Mouse (Mus musculus) cerebellum, adult 2 months (tissue): ENCODE measurements around the gene Nme3. TPM values are rescaled to one million over a fixed set of nuclear protein-coding genes. Genes with fewer than 3 reads are reported as not detected.
A peak's percentile ranks its signal among the peaks of the same experiment; 100 is the strongest.

ENCODE experiments used
- DNase-seq, 2 experiments: peaks; one replicate each; pipeline ENCODE4 v3.0.0; 2021
- H3K27ac ChIP-seq: fragments of 200-500 bp; 2 replicates; pipeline ENCODE4 v1.5.1; 2012; ENCODE audit warnings: low read length, control low read depth, inconsistent platforms; ENCODE audit not compliant: insufficient read depth
- H3K27me3 ChIP-seq: fragments of 200-500 bp; 2 replicates; pipeline ENCODE4 v1.6.1; 2012; ENCODE audit warnings: inconsistent platforms, mild to moderate bottlenecking, low read length, moderate library complexity; ENCODE audit not compliant: control insufficient read depth, insufficient read depth
- H3K4me1 ChIP-seq: fragments of 200-500 bp; 2 replicates; pipeline ENCODE4 v1.6.1; 2011; ENCODE audit warnings: low read length; ENCODE audit not compliant: control insufficient read depth, insufficient read depth
- H3K4me3 ChIP-seq: fragments of 200-500 bp; replicated peaks from 2 replicates; pipeline ENCODE3; 2011; ENCODE audit warnings: mild to moderate bottlenecking, low read depth, low read length, control low read depth; ENCODE audit not compliant: insufficient read depth
- CTCF ChIP-seq: fragments of 200-500 bp; IDR thresholded peaks from 2 replicates; pipeline ENCODE4 v1.5.1; 2011; ENCODE audit warnings: low read depth, mild to moderate bottlenecking, control low read depth, low read length, moderate library complexity, borderline replicate concordance; ENCODE audit not compliant: insufficient read depth
- POLR2A ChIP-seq: fragments of 200-500 bp; IDR thresholded peaks from 2 replicates; pipeline ENCODE4 v1.6.1; 2011; ENCODE audit warnings: low read length, control low read depth, borderline replicate concordance; ENCODE audit not compliant: insufficient read depth
- WGBS: fragments of 180-500 bp; shearing (Covaris S2); methylation state at CpG from one replicate; pipeline ENCODE4 v1.1.7; 2018; 5-methylcytosine and 5-hydroxymethylcytosine counted together
- polyA plus RNA-seq: library from polyadenylated mRNA; depleted of rRNA; stranded (reverse); fragments of >200 nt; gene quantifications from 2 replicates; pipeline ENCODE4 v1.2.3, GENCODE M21; 2012; rRNA removed

Gene Nme3
- 99.0 and 109 TPM in 2 replicates for polyA plus RNA-seq

- Histone ChIP-seq H3K4me3 (peak within 1 kb of the TSS; percentile 87), H3K4me1 (peaks cover 47% of the 10 kb centered on the region), H3K27me3 (no peaks in the 10 kb centered on the region), H3K27ac (peak within 1 kb of the TSS; percentile 61)
- WGBS: under 1% methylated on average over 50 of the region's 50 CpGs
- peak; percentile 79 to 81 for DNase-seq
- TF ChIP-seq POLR2A (peak; percentile 42; the same call in 1 of the 2 replicates), CTCF (peak; percentile 25; the same call in 1 of the 2 replicates)
These were observed at the start of gene Nme3 for GRCm38 (mm10) chr17:24896241-24896992. TSS of gene Nme3 (plus strand) at chr17:24896500.

DNA sequence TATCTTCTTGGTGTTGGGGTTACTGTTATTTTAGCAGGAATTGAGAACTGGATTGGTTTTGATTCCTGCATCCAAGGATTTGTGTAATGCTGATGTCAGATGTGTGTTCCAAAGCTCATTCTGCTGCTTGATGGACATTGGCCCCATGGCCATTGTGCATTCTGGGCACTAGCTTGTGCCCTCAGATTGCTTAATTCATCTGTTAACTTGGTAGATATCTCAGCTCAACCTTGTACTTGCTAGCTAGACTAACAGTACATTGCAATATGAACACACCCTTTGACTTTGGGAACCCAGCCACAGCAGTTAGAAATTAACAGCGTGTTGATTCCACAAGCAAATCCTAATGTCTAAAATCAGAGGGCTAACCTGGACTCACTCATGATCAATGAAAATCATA, 48.9 kb upstream of the Nme3 start:
- Histone ChIP-seq H3K4me3 (no peak overlapping the region), H3K27me3 (no peaks in the 10 kb centered on the region), H3K27ac (no peak overlapping the region), H3K4me1 (no peaks in the 10 kb centered on the region)
- WGBS: 91% methylated on average over 1 of the region's 1 CpGs
- TF ChIP-seq POLR2A (no peak), CTCF (no peak)
- DNase-seq: no peak

DNA sequence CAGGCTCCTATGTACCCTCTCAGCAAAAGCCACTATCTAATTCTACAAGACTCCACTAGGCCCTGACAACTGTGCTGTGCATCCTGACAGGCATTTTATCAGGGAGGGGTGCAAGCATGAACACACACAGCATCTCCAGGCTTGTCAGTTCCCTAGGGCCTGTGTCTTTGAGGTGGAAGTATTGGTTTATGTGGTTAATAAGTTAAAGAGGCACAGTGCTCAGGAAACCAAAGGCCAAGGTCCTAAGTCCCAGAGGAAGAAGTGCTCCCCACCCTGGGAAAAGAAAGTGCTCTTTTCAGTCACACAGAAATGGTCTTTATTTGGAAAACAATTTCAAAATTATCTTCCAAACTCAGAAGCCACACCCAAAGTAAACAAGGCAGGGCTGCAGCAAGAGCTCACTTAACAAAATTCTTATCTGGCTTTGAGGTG, 47.7 kb upstream of the Nme3 start:
- no peaks in the 10 kb centered on the region for H3K27me3 ChIP-seq
- H3K4me1 ChIP-seq: no peaks in the 10 kb centered on the region
- no peak overlapping the region for H3K27ac ChIP-seq
- DNase-seq: no peak
- TF ChIP-seq CTCF: no peak
- no peak for TF ChIP-seq POLR2A
- no peak overlapping the region for H3K4me3 ChIP-seq

DNA sequence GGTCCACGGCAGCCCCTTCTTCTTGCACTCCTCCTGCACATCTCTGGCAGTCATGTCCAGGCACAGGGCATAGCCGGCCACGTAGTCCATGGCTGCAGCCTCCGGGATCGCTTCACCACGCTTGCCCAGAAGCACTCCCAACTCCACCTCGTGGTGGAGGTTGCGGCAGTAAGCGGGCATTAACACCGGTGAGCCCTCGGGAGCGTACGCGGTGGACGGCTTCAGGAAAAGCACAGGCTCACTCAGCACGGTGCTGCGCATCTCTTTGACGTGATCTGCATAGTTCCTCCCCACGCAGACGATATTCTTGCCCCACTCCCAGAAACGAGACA, 46.6 kb upstream of the Nme3 start:
- Histone ChIP-seq H3K4me1 (no peaks in the 10 kb centered on the region), H3K27ac (peak overlapping the region; percentile 92), H3K4me3 (peak overlapping the region; percentile 69), H3K27me3 (no peaks in the 10 kb centered on the region)
- under 1% methylated on average over 21 of the region's 21 CpGs for WGBS
- DNase-seq: no peak
- TF ChIP-seq CTCF (peak; percentile 23; the same call in 1 of the 2 replicates), POLR2A (no peak)

GRCm38 (mm10) chr17:24850065-24850772, 46.1 kb upstream of the Nme3 start, which contains the start of gene Fahd1:
TSS of gene Fahd1 (minus strand) at chr17:24850364.
- peak within 1 kb of the TSS; percentile 69 for H3K4me3 ChIP-seq
- DNase-seq: peak; percentile 97 to 99
- H3K27ac ChIP-seq: peak within 1 kb of the TSS; percentile 92
- H3K27me3 ChIP-seq: no peaks in the 10 kb centered on the region
- under 1% methylated on average over 58 of the region's 58 CpGs for WGBS
- TF ChIP-seq CTCF (no peak), POLR2A (peak; percentile 78)
- H3K4me1 ChIP-seq: no peaks in the 10 kb centered on the region

DNA sequence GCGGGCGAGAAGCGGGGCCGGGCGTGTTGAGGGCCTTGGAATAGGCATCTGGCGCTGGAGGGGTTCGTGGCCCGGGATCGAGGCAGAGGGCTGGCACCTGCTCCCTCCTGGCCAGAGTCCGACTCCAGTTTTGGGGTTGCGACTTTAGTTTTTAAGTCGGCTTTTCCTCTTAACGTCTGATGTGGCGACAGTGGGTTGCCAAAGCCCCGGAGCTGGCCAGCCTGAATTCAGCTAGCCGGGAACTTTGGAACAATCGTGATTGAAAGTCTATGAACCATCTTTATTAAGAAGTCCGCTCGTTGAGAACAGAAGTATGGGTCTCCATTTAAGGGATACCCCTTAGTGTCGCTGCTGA, 45.5 kb upstream of the Nme3 start:
- WGBS: under 1% methylated on average over 20 of the region's 20 CpGs

DNA sequence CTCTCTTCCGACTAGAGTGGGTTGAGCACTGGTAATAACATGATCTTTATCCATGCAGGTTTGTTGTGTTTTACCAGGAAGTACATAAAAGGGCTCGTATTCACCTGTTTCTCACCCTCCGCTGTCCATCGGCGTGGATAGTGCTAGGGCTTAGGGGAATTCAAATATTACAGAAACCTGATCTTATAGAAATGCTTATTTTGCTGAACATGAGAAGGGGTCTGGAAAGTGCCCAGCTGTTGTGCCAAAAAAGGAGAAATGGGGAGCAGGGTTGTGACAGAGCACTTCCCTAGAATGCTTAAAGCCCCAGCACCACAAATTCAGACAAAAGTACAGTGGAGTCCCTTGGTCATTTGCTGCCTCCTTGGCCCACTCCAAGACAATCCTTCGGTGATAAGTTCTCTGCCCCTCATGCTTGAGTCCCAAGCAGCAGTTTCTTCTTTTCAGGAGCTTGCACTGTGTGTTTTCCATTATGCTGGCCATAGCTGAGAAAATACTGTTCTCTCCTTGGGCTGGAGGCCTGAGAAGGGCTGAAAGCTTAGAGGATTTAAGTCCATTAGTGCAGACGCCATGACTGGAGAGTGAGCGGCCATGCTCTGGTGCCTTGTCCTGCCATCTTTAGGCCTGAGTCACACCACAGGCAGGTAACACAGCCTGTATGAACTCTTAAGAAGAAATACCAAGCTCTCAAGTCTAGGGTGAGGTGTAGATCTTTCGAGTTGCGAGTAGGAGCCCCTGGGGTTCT, 44.7 kb upstream of the Nme3 start:
- 65% methylated on average over 10 of the region's 10 CpGs for WGBS
- Histone ChIP-seq H3K27me3 (no peaks in the 10 kb centered on the region), H3K4me3 (peak overlapping the region; percentile 69), H3K4me1 (no peaks in the 10 kb centered on the region), H3K27ac (no peak overlapping the region)
- TF ChIP-seq CTCF (no peak), POLR2A (no peak)
- no peak for DNase-seq

More for the DNA sequence above, 45.5 kb upstream of the Nme3 start:
- Histone ChIP-seq H3K4me1 (no peaks in the 10 kb centered on the region), H3K27ac (peak overlapping the region; percentile 38), H3K27me3 (no peaks in the 10 kb centered on the region), H3K4me3 (peak overlapping the region; percentile 69)
- DNase-seq: no peak
- TF ChIP-seq POLR2A (no peak), CTCF (no peak)
